Mouse (Mus musculus) testis, adult 2 months (tissue): Measurements from ENCODE around the gene Mdga1. TPM values are rescaled to one million over a fixed set of nuclear protein-coding genes. Genes with fewer than 3 reads are reported as not detected.

ENCODE experiments used
- H3K27ac ChIP-seq: fragments of 200-500 bp; 2 replicates; pipeline ENCODE4 v1.5.1; 2012; ENCODE audit warnings: low read depth, low read length; ENCODE audit not compliant: control insufficient read depth, insufficient read depth
- H3K27me3 ChIP-seq: fragments of 200-500 bp; 2 replicates; pipeline ENCODE4 v1.6.1; 2012; ENCODE audit warnings: mild to moderate bottlenecking, low read length, moderate library complexity; ENCODE audit not compliant: control insufficient read depth, insufficient read depth
- H3K36me3 ChIP-seq: fragments of 200-500 bp; 2 replicates; pipeline ENCODE4 v1.6.1; 2012; ENCODE audit warnings: mild to moderate bottlenecking, low read length; ENCODE audit not compliant: control insufficient read depth, insufficient read depth
- H3K4me1 ChIP-seq: fragments of 200-500 bp; 2 replicates; pipeline ENCODE4 v1.6.1; 2012; ENCODE audit warnings: low read length; ENCODE audit not compliant: control insufficient read depth, insufficient read depth
- H3K4me3 ChIP-seq: fragments of 200-500 bp; 2 replicates; pipeline ENCODE4 v1.5.1; 2012; ENCODE audit warnings: low read depth, mild to moderate bottlenecking, low read length, moderate library complexity, mixed read lengths; ENCODE audit not compliant: control insufficient read depth
- CTCF ChIP-seq: fragments of 200-500 bp; IDR thresholded peaks from 2 replicates; pipeline ENCODE4 v1.5.1; 2012; ENCODE audit warnings: low read depth, mild to moderate bottlenecking, inconsistent platforms, low read length, moderate library complexity; ENCODE audit not compliant: control insufficient read depth, insufficient read depth, insufficient replicate concordance
- POLR2A ChIP-seq: fragments of 200-500 bp; IDR thresholded peaks from 2 replicates; pipeline ENCODE4 v1.6.1; 2012; ENCODE audit warnings: low read depth, mild to moderate bottlenecking, inconsistent platforms, low read length, moderate library complexity; ENCODE audit not compliant: control insufficient read depth
- polyA plus RNA-seq: library from polyadenylated mRNA; depleted of rRNA; stranded (reverse); fragments of >200 nt; gene quantifications from 2 replicates; pipeline ENCODE4 v1.2.3, GENCODE M21; 2012

Mdga1 gene
- polyA plus RNA-seq, 1 experiment = 0.42 TPM

GRCm38 (mm10) chr17:30004203-30005102 is 34.6 kb upstream of the Mdga1 start, which contains the start of gene Zfand3:
Gene Zfand3, plus strand, starts transcription at chr17:30004733.
- no peaks in the 10 kb centered on the region for H3K36me3 ChIP-seq
- H3K4me1 ChIP-seq = no peaks in the 10 kb centered on the region
- peak within 1 kb of the TSS; percentile 98 for H3K4me3 ChIP-seq
- no peaks in the 10 kb centered on the region for H3K27me3 ChIP-seq
- peak within 1 kb of the TSS; percentile 100 for H3K27ac ChIP-seq
- TF ChIP-seq CTCF (no peak), POLR2A (peak; percentile 79)

- H3K27ac ChIP-seq = no peak overlapping the region
- peaks cover 3% of the 10 kb centered on the region for H3K4me1 ChIP-seq
- H3K4me3 ChIP-seq = no peak overlapping the region
- H3K36me3 ChIP-seq = no peaks in the 10 kb centered on the region
- no peaks in the 10 kb centered on the region for H3K27me3 ChIP-seq
- TF ChIP-seq CTCF = no peak
- TF ChIP-seq POLR2A = no peak
These were observed 28.8 kb upstream of the Mdga1 start for GRCm38 (mm10) chr17:29998566-29999295.

- no peak overlapping the region for H3K27ac ChIP-seq
- no peaks in the 10 kb centered on the region for H3K27me3 ChIP-seq
- TF ChIP-seq POLR2A = no peak
- no peak for TF ChIP-seq CTCF
- no peak overlapping the region for H3K4me3 ChIP-seq
- peaks cover 3% of the 10 kb centered on the region for H3K4me1 ChIP-seq
- no peaks in the 10 kb centered on the region for H3K36me3 ChIP-seq
These were observed 27.8 kb upstream of the Mdga1 start for GRCm38 (mm10) chr17:29997726-29998125.

- Histone ChIP-seq H3K4me3 (no peak overlapping the region), H3K27me3 (no peaks in the 10 kb centered on the region), H3K4me1 (peaks cover 3% of the 10 kb centered on the region), H3K36me3 (no peaks in the 10 kb centered on the region), H3K27ac (no peak overlapping the region)
- TF ChIP-seq POLR2A (no peak), CTCF (no peak)
These were observed 26.1 kb upstream of the Mdga1 start for GRCm38 (mm10) chr17:29995986-29996385.

- H3K27ac ChIP-seq = no peak overlapping the region
- H3K27me3 ChIP-seq = no peaks in the 10 kb centered on the region
- no peak overlapping the region for H3K4me3 ChIP-seq
- TF ChIP-seq CTCF (no peak), POLR2A (no peak)
- peaks cover 3% of the 10 kb centered on the region for H3K4me1 ChIP-seq
- H3K36me3 ChIP-seq = no peaks in the 10 kb centered on the region
These were observed 24.6 kb upstream of the Mdga1 start for GRCm38 (mm10) chr17:29994459-29994858.

GRCm38 (mm10) chr17:29994011-29994410 is 24.1 kb upstream of the Mdga1 start:
- Histone ChIP-seq H3K36me3 (no peaks in the 10 kb centered on the region), H3K27ac (no peak overlapping the region), H3K27me3 (no peaks in the 10 kb centered on the region), H3K4me3 (no peak overlapping the region), H3K4me1 (peaks cover 7% of the 10 kb centered on the region)
- TF ChIP-seq POLR2A (no peak), CTCF (no peak)

- H3K4me3 ChIP-seq = no peak overlapping the region
- no peak overlapping the region for H3K27ac ChIP-seq
- no peaks in the 10 kb centered on the region for H3K27me3 ChIP-seq
- no peak for TF ChIP-seq POLR2A
- TF ChIP-seq CTCF = no peak
- peaks cover 11% of the 10 kb centered on the region for H3K4me1 ChIP-seq
- H3K36me3 ChIP-seq = no peaks in the 10 kb centered on the region
These were observed 23.6 kb upstream of the Mdga1 start for GRCm38 (mm10) chr17:29993488-29993887.
